Mouse (Mus musculus): Measurements from ENCODE around the gene Frmd6. TPM values are rescaled to one million over a fixed set of nuclear protein-coding genes. Genes with fewer than 3 reads are reported as not detected.
A peak's percentile ranks its signal among the peaks of the same experiment; 100 is the strongest.

The Frmd6 gene
- polyA plus RNA-seq, 1 experiment from 2014 or later: 58.5 TPM

- Histone ChIP-seq H3K27ac (replicated peaks; ENCODE audit: low read depth, low read length) (no peak overlapping the region), H3K4me3 (ENCODE audit: low read depth, low read length) (no peak overlapping the region), H3K9me3 (ENCODE audit: control insufficient read depth, low read length) (no peaks in the 10 kb centered on the region), H3K9ac (ENCODE audit: low read length) (no peak overlapping the region), H3K36me3 (ENCODE audit: control insufficient read depth, insufficient read depth, low read length) (no peaks in the 10 kb centered on the region), H3K4me2 (ENCODE audit: low read depth, severe bottlenecking) (no peak overlapping the region), H3K27me3 (ENCODE audit: control insufficient read depth, insufficient read depth, low read length) (no peaks in the 10 kb centered on the region), H3K4me1 (ENCODE audit: control insufficient read depth, insufficient read depth, low read length) (peaks cover 37% of the 10 kb centered on the region)
- ATAC-seq (ENCODE audit: insufficient number of reproducible peaks, low FRiP score, low TSS enrichment, low read depth): no peak
- WGBS: 23% methylated on average over 7 of the region's 7 CpGs
- DNase-seq (ENCODE audit: low spot score): no peak
These were observed 26.1 kb downstream of the Frmd6 start for GRCm38 (mm10) chr12:70851342-70851960.

DNA sequence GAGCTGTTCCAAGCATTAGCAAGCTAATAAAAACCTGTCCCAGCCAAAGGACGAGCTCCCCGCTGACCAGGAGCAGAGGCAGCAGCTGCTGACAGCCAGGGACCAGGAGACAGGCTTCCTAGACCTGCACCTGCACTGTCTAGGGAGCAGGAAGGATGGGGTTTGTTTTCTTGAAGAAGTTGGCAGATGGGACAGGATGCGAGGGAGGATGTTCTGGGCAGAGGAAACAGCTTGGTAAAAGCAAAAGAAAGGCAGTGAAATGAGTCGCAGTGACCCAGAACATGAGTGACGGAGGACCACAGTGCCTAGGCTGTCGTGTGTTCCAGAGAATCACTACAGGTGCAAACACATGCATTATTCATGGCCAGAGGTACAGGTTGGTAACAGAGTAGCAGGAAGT, 27.7 kb downstream of the Frmd6 start:
- H3K4me3 ChIP-seq (ENCODE audit: low read depth, low read length): no peak overlapping the region
- H3K4me1 ChIP-seq (ENCODE audit: control insufficient read depth, insufficient read depth, low read length): peaks cover 37% of the 10 kb centered on the region
- DNase-seq (ENCODE audit: low spot score) (no peak), ATAC-seq (ENCODE audit: insufficient number of reproducible peaks, low FRiP score, low TSS enrichment, low read depth) (no peak)
- no peak overlapping the region for H3K4me2 ChIP-seq (ENCODE audit: low read depth, severe bottlenecking)
- no peaks in the 10 kb centered on the region for H3K9me3 ChIP-seq (ENCODE audit: control insufficient read depth, low read length)
- no peak overlapping the region for H3K27ac ChIP-seq (replicated peaks; ENCODE audit: low read depth, low read length)
- no peak overlapping the region for H3K9ac ChIP-seq (ENCODE audit: low read length)
- no peaks in the 10 kb centered on the region for H3K27me3 ChIP-seq (ENCODE audit: control insufficient read depth, insufficient read depth, low read length)
- no peaks in the 10 kb centered on the region for H3K36me3 ChIP-seq (ENCODE audit: control insufficient read depth, insufficient read depth, low read length)
- WGBS: 54% methylated on average over 6 of the region's 6 CpGs

GRCm38 (mm10) chr12:70855678-70856077, 30.4 kb downstream of the Frmd6 start:
- H3K4me3 ChIP-seq (ENCODE audit: low read depth, low read length): no peak overlapping the region

DNA sequence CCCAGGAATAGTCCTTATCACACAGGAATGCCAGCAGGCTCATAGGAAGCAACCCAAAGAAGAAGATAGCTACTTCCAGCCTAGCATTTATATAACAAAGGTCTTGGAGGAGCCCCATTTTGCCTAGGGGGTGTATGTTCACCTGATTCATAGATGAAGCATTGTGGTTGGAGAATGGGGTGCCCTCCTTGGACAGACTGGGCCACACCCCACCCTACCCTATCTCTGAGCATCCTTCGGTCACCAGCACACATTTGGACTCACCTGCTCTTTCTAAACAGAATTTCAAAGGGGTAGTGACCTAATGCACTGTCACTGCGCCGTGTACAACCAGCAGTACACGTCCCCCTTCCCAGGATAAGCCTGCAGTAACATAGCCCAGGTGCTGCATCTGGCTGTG, 31.5 kb downstream of the Frmd6 start:
- no peaks in the 10 kb centered on the region for H3K9me3 ChIP-seq (ENCODE audit: control insufficient read depth, low read length)
- WGBS: 89% methylated on average over 4 of the region's 4 CpGs
- no peak overlapping the region for H3K4me2 ChIP-seq (ENCODE audit: low read depth, severe bottlenecking)
- ATAC-seq (ENCODE audit: insufficient number of reproducible peaks, low FRiP score, low TSS enrichment, low read depth) (no peak), DNase-seq (ENCODE audit: low spot score) (no peak)
- no peaks in the 10 kb centered on the region for H3K36me3 ChIP-seq (ENCODE audit: control insufficient read depth, insufficient read depth, low read length)
- H3K27me3 ChIP-seq (ENCODE audit: control insufficient read depth, insufficient read depth, low read length): no peaks in the 10 kb centered on the region
- no peak overlapping the region for H3K4me3 ChIP-seq (ENCODE audit: low read depth, low read length)
- no peak overlapping the region for H3K9ac ChIP-seq (ENCODE audit: low read length)
- peaks cover 12% of the 10 kb centered on the region for H3K4me1 ChIP-seq (ENCODE audit: control insufficient read depth, insufficient read depth, low read length)
- H3K27ac ChIP-seq (replicated peaks; ENCODE audit: low read depth, low read length): no peak overlapping the region

More at GRCm38 (mm10) chr12:70855678-70856077, 30.4 kb downstream of the Frmd6 start:
- no peak for ATAC-seq (ENCODE audit: insufficient number of reproducible peaks, low FRiP score, low TSS enrichment, low read depth)
- H3K9ac ChIP-seq (ENCODE audit: low read length): no peak overlapping the region
- no peaks in the 10 kb centered on the region for H3K27me3 ChIP-seq (ENCODE audit: control insufficient read depth, insufficient read depth, low read length)
- no peak overlapping the region for H3K4me2 ChIP-seq (ENCODE audit: low read depth, severe bottlenecking)
- no peaks in the 10 kb centered on the region for H3K36me3 ChIP-seq (ENCODE audit: control insufficient read depth, insufficient read depth, low read length)
- 48% methylated on average over 6 of the region's 6 CpGs for WGBS
- no peaks in the 10 kb centered on the region for H3K9me3 ChIP-seq (ENCODE audit: control insufficient read depth, low read length)
- H3K4me1 ChIP-seq (ENCODE audit: control insufficient read depth, insufficient read depth, low read length): peaks cover 19% of the 10 kb centered on the region
- no peak for DNase-seq (ENCODE audit: low spot score)
- H3K27ac ChIP-seq (replicated peaks; ENCODE audit: low read depth, low read length): no peak overlapping the region

DNA sequence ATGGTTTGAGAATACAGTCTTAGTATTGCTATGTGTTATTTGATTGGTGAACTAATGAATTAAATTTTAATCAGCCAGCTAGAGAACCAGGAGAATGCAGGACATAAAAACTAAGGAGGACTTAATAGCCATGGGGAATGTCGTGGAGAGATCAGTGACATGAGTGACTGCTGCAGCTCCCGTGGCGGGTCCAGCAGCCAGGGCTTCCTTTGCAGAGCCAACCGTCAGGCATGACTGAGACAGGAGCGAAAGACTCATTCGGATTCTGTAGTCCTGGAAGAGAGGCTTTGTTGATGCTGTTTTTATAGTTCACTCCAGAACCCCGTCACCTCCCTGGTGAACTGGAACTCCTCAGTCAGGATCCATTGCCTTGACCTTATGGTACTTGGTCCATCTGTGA, 38.0 kb downstream of the Frmd6 start:
- H3K9ac ChIP-seq (ENCODE audit: low read length): no peak overlapping the region
- no peaks in the 10 kb centered on the region for H3K9me3 ChIP-seq (ENCODE audit: control insufficient read depth, low read length)
- no peak for ATAC-seq (ENCODE audit: insufficient number of reproducible peaks, low FRiP score, low TSS enrichment, low read depth)
- 59% methylated on average over 7 of the region's 7 CpGs for WGBS
- H3K4me3 ChIP-seq (ENCODE audit: low read depth, low read length): no peak overlapping the region
- no peaks in the 10 kb centered on the region for H3K36me3 ChIP-seq (ENCODE audit: control insufficient read depth, insufficient read depth, low read length)
- DNase-seq (ENCODE audit: low spot score): no peak
- no peak overlapping the region for H3K4me2 ChIP-seq (ENCODE audit: low read depth, severe bottlenecking)
- H3K27ac ChIP-seq (replicated peaks; ENCODE audit: low read depth, low read length): no peak overlapping the region
- no peaks in the 10 kb centered on the region for H3K27me3 ChIP-seq (ENCODE audit: control insufficient read depth, insufficient read depth, low read length)
- H3K4me1 ChIP-seq (ENCODE audit: control insufficient read depth, insufficient read depth, low read length): peaks cover 18% of the 10 kb centered on the region

DNA sequence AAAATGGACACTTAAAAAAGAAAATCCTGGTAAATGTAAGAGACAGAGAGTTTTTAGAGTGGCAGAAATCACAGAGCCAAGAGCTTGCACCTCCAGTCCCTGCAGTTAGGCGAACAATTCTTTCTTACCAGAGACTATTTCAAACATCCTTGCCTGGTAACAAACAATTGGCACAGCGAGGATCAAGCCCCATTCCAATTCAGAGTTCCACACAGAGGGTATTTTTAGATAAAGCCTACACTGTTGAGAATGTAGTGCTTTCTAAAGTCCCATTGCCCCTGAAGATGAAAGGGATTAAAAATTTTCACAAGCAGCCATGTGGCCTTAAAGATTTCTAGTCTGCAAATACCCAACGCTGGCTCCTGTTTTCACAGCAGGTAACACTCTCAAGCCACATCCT, 42.5 kb downstream of the Frmd6 start:
- Histone ChIP-seq H3K4me2 (ENCODE audit: low read depth, severe bottlenecking) (no peak overlapping the region), H3K27ac (replicated peaks; ENCODE audit: low read depth, low read length) (no peak overlapping the region), H3K9me3 (ENCODE audit: control insufficient read depth, low read length) (no peaks in the 10 kb centered on the region), H3K4me1 (ENCODE audit: control insufficient read depth, insufficient read depth, low read length) (peaks cover 26% of the 10 kb centered on the region), H3K9ac (ENCODE audit: low read length) (no peak overlapping the region), H3K4me3 (ENCODE audit: low read depth, low read length) (no peak overlapping the region), H3K27me3 (ENCODE audit: control insufficient read depth, insufficient read depth, low read length) (no peaks in the 10 kb centered on the region), H3K36me3 (ENCODE audit: control insufficient read depth, insufficient read depth, low read length) (no peaks in the 10 kb centered on the region)
- ATAC-seq (ENCODE audit: insufficient number of reproducible peaks, low FRiP score, low TSS enrichment, low read depth) (no peak), DNase-seq (ENCODE audit: low spot score) (no peak)
- 40% methylated on average over 3 of the region's 3 CpGs for WGBS

GRCm38 (mm10) chr12:70868190-70868987, 43.1 kb downstream of the Frmd6 start:
- Histone ChIP-seq H3K27me3 (ENCODE audit: control insufficient read depth, insufficient read depth, low read length) (no peaks in the 10 kb centered on the region), H3K9me3 (ENCODE audit: control insufficient read depth, low read length) (no peaks in the 10 kb centered on the region), H3K4me1 (ENCODE audit: control insufficient read depth, insufficient read depth, low read length) (peaks cover 26% of the 10 kb centered on the region), H3K27ac (replicated peaks; ENCODE audit: low read depth, low read length) (peak overlapping the region; percentile 42; the same call in 1 of the 2 replicates), H3K36me3 (ENCODE audit: control insufficient read depth, insufficient read depth, low read length) (no peaks in the 10 kb centered on the region), H3K4me2 (ENCODE audit: low read depth, severe bottlenecking) (no peak overlapping the region; the same call in 1 of the 2 replicates), H3K9ac (ENCODE audit: low read length) (no peak overlapping the region), H3K4me3 (ENCODE audit: low read depth, low read length) (no peak overlapping the region)
- no peak for DNase-seq (ENCODE audit: low spot score)
- WGBS: 34% methylated on average over 7 of the region's 7 CpGs
- ATAC-seq (ENCODE audit: insufficient number of reproducible peaks, low FRiP score, low TSS enrichment, low read depth): no peak

DNA sequence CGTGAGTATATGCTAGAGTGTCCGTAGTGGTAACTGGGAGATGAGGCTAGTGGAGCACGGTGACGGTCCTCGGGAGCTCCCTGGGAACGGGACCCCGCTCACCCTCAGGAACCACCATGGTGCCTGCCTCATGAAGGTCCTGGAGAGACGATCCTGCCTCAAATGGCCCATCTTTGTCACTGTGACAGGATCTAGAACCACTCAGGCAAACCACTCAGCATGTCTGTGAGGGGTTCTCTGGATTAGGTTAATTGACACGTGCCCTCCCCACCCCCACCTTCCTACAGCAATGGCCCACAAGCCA, 43.6 kb downstream of the Frmd6 start:
- H3K4me1 ChIP-seq (ENCODE audit: control insufficient read depth, insufficient read depth, low read length): peaks cover 26% of the 10 kb centered on the region
- no peak overlapping the region for H3K9ac ChIP-seq (ENCODE audit: low read length)
- no peak overlapping the region for H3K4me3 ChIP-seq (ENCODE audit: low read depth, low read length)
- H3K27ac ChIP-seq (replicated peaks; ENCODE audit: low read depth, low read length): peak overlapping the region; percentile 42; the same call in 1 of the 2 replicates
- H3K4me2 ChIP-seq (ENCODE audit: low read depth, severe bottlenecking): no peak overlapping the region; the same call in 1 of the 2 replicates
- H3K36me3 ChIP-seq (ENCODE audit: control insufficient read depth, insufficient read depth, low read length): no peaks in the 10 kb centered on the region
- DNase-seq (ENCODE audit: low spot score) (no peak), ATAC-seq (ENCODE audit: insufficient number of reproducible peaks, low FRiP score, low TSS enrichment, low read depth) (no peak)
- 83% methylated on average over 9 of the region's 9 CpGs for WGBS
- H3K27me3 ChIP-seq (ENCODE audit: control insufficient read depth, insufficient read depth, low read length): no peaks in the 10 kb centered on the region
- H3K9me3 ChIP-seq (ENCODE audit: control insufficient read depth, low read length): no peaks in the 10 kb centered on the region
